Mouse (Mus musculus): ENCODE results near the gene Kansl1l.

GRCm38 (mm10) chr1:66813191-66813590, 4.2 kb downstream of the Kansl1l start:
- no peak for TF ChIP-seq CTCF (conservative IDR thresholded peaks at IDR 0.05; ENCODE audit: insufficient read depth, insufficient read length, low read depth, low read length)
- TF ChIP-seq POLR2A (IDR thresholded peaks at IDR 0.05; ENCODE audit: low read depth, low read length), result no peak

Data from kidney, adult 2 months (tissue).